Mouse (Mus musculus) cortical plate, adult 2 months (tissue): Measurements from ENCODE around the gene Reg4. TPM values are rescaled to one million over a fixed set of nuclear protein-coding genes. Genes with fewer than 3 reads are reported as not detected.

Experiments used
- H3K27ac ChIP-seq: fragments of 200-500 bp; 2 replicates; pipeline ENCODE4 v1.5.1; 2012; ENCODE audit warnings: low read length, control low read depth, inconsistent platforms; ENCODE audit not compliant: insufficient read depth
- H3K4me1 ChIP-seq: fragments of 200-500 bp; 2 replicates; pipeline ENCODE4 v1.6.1; 2011; ENCODE audit warnings: low read length; ENCODE audit not compliant: control insufficient read depth, insufficient read depth
- H3K4me3 ChIP-seq: fragments of 200-500 bp; 2 replicates; pipeline ENCODE4 v1.5.1; 2011; ENCODE audit warnings: mild to moderate bottlenecking, low read length, control low read depth; ENCODE audit not compliant: insufficient read depth
- CTCF ChIP-seq: fragments of 200-500 bp; IDR thresholded peaks from 2 replicates; pipeline ENCODE4 v1.5.1; 2011; ENCODE audit warnings: mild to moderate bottlenecking, control low read depth, low read length; ENCODE audit not compliant: insufficient read depth; ENCODE audit errors: extremely low read depth
- POLR2A ChIP-seq: fragments of 200-500 bp; IDR thresholded peaks from 2 replicates; pipeline ENCODE4 v1.6.1; 2011; ENCODE audit warnings: mild to moderate bottlenecking, low read length, control low read depth; ENCODE audit not compliant: insufficient read depth; ENCODE audit errors: extremely low read depth
- polyA plus RNA-seq: library from polyadenylated mRNA; depleted of rRNA; stranded (reverse); fragments of >200 nt; gene quantifications from 2 replicates; pipeline ENCODE4 v1.2.3, GENCODE M21; 2012

Reg4 gene
- polyA plus RNA-seq, 1 experiment = not detected

DNA sequence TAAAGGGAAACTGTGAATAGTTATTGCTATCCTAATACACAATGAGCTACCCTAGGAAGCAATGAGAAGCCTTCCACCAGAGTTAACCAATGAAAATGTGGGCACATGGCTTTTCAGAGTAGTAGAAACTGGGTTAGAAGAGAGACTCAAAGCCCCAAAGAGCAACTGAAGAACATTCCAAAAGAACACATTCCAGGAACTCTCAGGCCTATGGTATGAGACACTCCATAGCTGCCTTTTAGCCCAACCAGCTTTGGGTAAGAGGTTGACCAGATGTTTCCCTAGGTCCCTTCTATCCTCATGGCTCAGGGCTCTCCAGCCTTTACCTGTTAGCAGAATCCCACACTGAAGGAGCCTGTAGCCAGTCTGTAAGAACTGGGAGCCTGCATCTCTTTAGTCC, 11.5 kb downstream of the Reg4 start:
- Histone ChIP-seq H3K27ac (no peak overlapping the region), H3K4me1 (no peaks in the 10 kb centered on the region), H3K4me3 (no peak overlapping the region)
- TF ChIP-seq CTCF (no peak), POLR2A (no peak)

DNA sequence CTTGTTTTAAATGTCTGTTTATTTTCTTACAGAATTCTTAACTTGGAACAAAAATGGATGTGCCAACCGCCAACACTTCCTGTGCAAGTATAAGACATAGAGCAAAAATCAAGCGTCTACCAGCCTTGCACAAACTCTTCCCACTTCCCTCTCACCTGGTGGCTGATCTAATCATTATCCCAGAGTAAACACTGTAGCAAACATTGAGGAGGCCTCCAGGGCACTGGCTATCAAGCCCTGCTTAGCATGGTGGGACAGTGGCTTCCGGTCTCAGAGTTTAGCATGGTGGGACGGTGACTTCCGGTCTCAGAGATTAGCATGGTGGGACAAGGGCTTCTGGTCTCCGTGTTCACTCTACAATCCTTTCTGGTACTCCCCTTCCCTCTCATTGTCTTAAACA, 14.3 kb downstream of the Reg4 start:
- no peak for TF ChIP-seq POLR2A
- no peak for TF ChIP-seq CTCF
- H3K4me3 ChIP-seq = no peak overlapping the region
- no peaks in the 10 kb centered on the region for H3K4me1 ChIP-seq
- H3K27ac ChIP-seq = no peak overlapping the region

DNA sequence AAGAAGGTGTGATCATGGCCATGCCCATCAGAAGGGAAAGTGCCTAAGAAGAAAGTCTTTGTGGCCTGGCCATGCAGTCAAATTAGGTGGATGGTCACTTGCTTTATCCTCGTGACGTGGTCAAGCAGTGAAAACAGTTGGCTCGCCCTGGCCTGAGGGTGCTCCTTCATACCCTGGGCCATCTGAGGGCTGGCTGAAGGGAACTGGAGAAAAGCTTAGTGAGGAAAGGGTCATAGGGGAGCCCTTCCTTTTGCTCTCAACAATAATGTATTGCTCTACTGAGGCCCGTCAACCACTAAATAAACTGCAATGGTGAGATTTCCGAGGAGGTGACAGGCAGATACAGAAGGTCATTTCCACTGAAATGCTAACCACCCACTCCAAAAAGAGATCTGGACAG, 15.3 kb downstream of the Reg4 start:
- Histone ChIP-seq H3K27ac (no peak overlapping the region), H3K4me1 (no peaks in the 10 kb centered on the region), H3K4me3 (no peak overlapping the region)
- TF ChIP-seq CTCF (no peak), POLR2A (no peak)

DNA sequence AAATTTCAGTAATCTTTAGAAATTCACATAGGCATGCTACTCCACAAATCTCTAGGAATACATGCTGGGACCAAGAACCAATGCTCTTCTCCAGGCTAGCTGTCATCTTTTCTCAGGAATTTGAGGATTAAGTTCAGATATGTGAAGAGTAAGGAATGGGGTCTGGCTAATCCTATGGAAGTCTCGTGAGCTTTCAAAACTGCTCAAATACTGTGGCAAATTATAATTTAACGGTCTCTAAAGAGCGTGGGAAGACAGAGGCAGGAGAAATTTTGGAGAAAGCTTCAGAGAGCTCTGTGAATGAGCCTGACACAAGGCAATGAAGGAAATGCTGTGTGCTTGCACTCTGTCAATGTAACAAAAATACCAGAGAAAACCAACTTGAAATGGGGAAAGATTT, 16.2 kb downstream of the Reg4 start:
- TF ChIP-seq POLR2A (no peak), CTCF (no peak)

DNA sequence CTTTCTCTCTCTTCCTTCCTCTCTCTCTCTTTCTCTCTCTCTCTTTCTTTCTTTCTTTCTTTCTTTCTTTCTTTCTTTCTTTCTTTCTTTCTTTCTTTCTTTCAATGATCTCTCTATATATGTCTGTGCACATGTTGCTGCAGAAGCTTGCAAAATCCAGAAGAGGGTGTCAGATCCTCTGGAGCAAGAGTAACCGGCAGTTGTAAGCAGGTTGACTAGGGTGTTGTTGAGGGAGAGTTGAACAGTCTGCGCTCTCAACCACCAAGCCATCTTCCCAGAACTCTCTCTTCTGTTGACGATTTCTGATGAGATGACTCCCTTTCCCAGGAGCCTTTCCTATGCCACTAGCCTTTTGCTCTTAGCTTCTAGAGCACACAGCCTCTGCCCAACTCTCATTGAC, 20.1 kb downstream of the Reg4 start:
- no peak for TF ChIP-seq POLR2A
- TF ChIP-seq CTCF = no peak
- H3K27ac ChIP-seq = no peak overlapping the region
- no peaks in the 10 kb centered on the region for H3K4me1 ChIP-seq
- H3K4me3 ChIP-seq = no peak overlapping the region

More for the DNA sequence above, 16.2 kb downstream of the Reg4 start:
- Histone ChIP-seq H3K27ac (no peak overlapping the region), H3K4me3 (no peak overlapping the region), H3K4me1 (no peaks in the 10 kb centered on the region)

DNA sequence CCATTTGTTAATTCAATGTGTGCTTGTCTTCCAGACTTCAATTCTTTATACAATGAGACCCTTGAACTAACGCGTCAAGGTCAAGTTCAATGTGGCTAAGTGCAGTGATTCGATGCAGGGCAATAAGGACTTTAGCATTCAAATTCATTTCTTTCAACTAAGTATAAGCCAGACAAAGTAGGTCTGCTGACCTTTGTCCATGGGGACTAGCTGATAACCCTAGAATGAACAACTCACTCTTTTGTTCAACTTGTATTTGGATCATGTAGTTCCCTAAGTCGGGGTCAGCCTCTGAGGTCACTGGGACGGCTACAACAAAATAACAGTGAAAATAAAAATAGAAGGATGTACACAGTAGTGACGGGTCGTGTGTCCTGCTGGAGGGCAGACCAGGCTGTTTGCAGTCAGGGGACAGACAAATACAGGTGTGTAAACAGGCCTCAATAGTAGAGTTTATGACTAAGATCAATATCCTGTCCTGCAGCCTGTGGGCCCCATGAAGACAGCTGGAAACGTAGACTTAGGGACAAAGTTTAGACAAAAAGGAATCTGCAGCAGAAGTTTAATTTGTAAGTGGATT, 20.6 kb downstream of the Reg4 start:
- Histone ChIP-seq H3K4me1 (no peaks in the 10 kb centered on the region), H3K27ac (no peak overlapping the region), H3K4me3 (no peak overlapping the region)
- no peak for TF ChIP-seq POLR2A
- TF ChIP-seq CTCF = no peak

DNA sequence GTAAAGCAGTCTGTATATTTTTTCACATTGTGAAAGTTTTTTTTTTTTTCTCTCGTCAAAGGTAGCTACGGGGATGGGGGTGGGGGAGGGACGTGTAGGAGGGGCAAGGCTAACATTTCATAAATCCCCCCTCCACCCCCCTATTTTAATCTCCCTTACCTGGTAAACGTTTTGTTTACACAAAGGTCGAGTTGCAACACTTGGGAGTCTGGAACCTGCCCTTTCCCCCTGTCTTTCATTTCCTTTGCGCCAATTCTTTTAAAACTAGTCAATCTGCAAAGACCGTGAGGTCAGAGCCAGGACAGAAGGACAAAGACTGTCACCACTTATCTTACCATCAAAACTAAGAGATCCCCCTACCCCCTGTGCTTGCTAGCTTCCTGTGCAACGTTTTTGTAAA, 23.9 kb downstream of the Reg4 start:
- TF ChIP-seq POLR2A = no peak
- TF ChIP-seq CTCF = no peak
- H3K27ac ChIP-seq = no peak overlapping the region
- H3K4me1 ChIP-seq = no peaks in the 10 kb centered on the region
- H3K4me3 ChIP-seq = no peak overlapping the region

DNA sequence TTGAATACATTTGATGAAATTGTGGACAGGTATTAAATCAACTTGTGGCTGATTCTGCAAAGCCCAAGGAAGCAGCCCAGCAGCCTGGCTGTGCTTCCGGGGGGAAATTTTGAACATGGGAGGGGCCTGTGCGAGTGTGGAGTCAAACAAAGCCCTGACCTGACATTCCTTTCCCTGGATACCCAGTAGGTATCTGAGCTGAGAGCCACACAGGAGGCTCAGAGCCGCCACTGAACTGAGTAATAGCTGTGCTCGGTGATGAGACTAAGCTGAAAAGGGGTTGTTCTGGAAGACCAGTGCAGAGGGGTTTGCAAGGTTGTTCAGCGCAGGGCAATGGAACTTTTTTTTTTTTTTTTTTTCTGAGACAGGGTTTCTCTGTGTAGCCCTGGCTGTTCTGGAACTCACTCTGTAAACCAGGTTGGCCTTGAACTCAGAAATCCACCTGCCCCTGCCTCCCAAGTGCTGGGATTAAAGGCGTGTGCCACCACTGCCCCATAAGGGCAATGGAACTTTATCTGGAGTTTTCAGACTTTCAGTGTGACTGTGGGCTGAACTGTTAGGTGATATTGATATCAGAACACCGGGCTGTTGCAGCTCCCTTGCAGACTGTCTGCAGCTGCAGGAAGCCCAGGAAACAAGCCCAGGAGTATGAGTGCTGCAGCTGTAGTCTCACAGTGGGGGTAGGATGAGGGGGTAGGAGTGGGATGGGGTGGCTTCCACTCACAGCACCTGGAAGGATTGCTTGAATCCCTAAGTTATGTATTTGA, 25.2 kb downstream of the Reg4 start:
- H3K4me3 ChIP-seq = no peak overlapping the region

DNA sequence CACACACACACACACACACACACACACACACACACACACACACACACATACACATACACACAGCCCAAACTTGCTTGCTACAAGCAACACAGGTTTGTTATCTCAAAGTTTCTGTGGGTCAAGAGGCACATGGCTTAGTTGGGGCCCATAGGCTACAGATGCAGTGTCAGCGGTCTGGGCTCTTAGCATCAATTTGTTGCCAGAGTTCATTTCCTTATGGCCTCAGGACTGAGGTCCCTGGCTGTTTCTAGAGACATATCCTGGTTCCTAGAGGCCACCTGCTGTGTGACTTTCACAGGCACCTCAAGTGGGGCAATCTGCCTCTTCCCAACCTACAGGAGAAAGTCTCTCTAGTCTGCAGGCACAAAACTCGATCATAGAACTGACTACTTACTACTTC, 27.4 kb downstream of the Reg4 start:
- Histone ChIP-seq H3K27ac (no peak overlapping the region), H3K4me3 (no peak overlapping the region), H3K4me1 (no peaks in the 10 kb centered on the region)
- no peak for TF ChIP-seq POLR2A
- TF ChIP-seq CTCF = no peak

More for the DNA sequence above, 25.2 kb downstream of the Reg4 start:
- H3K4me1 ChIP-seq = no peaks in the 10 kb centered on the region
- TF ChIP-seq CTCF (no peak), POLR2A (no peak)
- H3K27ac ChIP-seq = no peak overlapping the region

DNA sequence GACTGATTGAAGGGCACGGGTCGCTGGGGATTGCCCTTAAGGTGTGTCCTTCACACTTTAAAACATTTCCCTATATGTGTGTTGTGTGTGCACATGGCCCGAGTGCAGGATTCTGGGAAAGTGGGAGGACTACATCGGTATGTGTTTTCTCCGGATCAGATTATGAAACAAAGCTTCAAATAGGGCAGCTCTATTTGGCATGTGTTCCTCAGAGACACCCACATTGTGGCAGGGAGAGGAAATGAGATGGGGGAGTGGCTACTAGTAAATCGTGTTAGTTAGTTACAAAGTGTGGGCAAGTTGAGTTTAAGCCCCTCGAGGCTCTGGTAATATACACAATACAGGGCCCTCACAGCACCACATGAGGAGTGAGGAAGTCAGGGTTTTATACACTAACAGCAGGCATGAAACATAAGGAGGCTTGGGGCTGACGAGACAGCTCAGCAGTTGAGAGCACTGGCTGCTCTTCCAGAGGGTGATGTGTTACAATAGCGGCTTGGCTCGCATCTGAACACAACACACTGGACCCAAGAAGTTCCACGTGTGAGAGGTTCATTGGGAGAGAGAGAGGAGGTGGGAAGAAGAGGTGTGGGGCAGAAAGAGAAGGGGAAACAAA, 28.0 kb downstream of the Reg4 start:
- Histone ChIP-seq H3K4me1 (peaks cover 2% of the 10 kb centered on the region; the same call in 1 of the 2 replicates), H3K27ac (no peak overlapping the region), H3K4me3 (no peak overlapping the region)
- no peak for TF ChIP-seq POLR2A
- no peak for TF ChIP-seq CTCF
